Mouse (Mus musculus) lung, adult 2 months (tissue): Measurements from ENCODE around the gene Zfp488. TPM values are rescaled to one million over a fixed set of nuclear protein-coding genes. Genes with fewer than 3 reads are reported as not detected.

Experiments used
- DNase-seq: peaks from one replicate; pipeline ENCODE4 v3.0.0; 2022
- H3K4me1 ChIP-seq: fragments of 200-500 bp; 2 replicates; pipeline ENCODE4 v1.6.1; 2011; ENCODE audit warnings: low read length; ENCODE audit not compliant: control insufficient read depth, insufficient read depth
- H3K4me3 ChIP-seq: fragments of 200-500 bp; replicated peaks from 2 replicates; pipeline ENCODE3; 2011; ENCODE audit warnings: low read depth, mild to moderate bottlenecking, control low read depth, low read length; ENCODE audit errors: extremely low read depth
- CTCF ChIP-seq: fragments of 200-500 bp; IDR thresholded peaks from 2 replicates; pipeline ENCODE4 v1.5.1; 2011; ENCODE audit warnings: mild to moderate bottlenecking, low read length, control low read depth; ENCODE audit not compliant: insufficient read depth
- POLR2A ChIP-seq: fragments of 200-500 bp; IDR thresholded peaks from 2 replicates; pipeline ENCODE4 v1.6.1; 2011; ENCODE audit warnings: low read depth, mild to moderate bottlenecking, control low read depth, low read length, borderline replicate concordance; ENCODE audit errors: extremely low read depth
- WGBS: fragments of 180-500 bp; shearing (Covaris S2); methylation state at CpG from one replicate; pipeline ENCODE4 v1.1.7; 2018; 5-methylcytosine and 5-hydroxymethylcytosine counted together
- polyA plus RNA-seq: library from polyadenylated mRNA; depleted of rRNA; stranded (reverse); fragments of >200 nt; gene quantifications from 2 replicates; pipeline ENCODE4 v1.2.3, GENCODE M21; 2012

The Zfp488 gene
- polyA plus RNA-seq, 1 experiment, result not detected

DNA sequence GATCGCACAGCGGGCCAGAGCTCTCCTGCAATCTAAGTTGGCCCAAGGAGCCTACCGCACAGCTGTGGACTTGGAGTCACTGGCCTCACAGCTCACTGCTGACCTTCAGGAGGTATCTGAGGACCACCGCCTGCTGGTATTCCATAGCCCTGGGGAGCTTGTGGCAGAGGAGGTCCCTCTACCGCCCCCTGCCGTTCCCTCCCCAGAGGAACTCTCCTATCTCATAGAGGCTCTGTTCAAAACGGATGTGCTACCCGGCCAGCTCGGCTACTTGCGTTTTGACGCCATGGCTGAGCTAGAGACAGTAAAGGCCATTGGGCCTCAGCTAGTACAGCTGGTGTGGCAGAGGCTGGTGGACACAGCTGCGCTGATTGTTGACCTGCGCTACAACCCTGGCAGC, 22.5 kb downstream of the Zfp488 start:
- Histone ChIP-seq H3K4me3 (no peak overlapping the region), H3K4me1 (no peaks in the 10 kb centered on the region)
- 75% methylated on average over 13 of the region's 13 CpGs for WGBS
- TF ChIP-seq POLR2A (no peak), CTCF (no peak)
- no peak for DNase-seq

DNA sequence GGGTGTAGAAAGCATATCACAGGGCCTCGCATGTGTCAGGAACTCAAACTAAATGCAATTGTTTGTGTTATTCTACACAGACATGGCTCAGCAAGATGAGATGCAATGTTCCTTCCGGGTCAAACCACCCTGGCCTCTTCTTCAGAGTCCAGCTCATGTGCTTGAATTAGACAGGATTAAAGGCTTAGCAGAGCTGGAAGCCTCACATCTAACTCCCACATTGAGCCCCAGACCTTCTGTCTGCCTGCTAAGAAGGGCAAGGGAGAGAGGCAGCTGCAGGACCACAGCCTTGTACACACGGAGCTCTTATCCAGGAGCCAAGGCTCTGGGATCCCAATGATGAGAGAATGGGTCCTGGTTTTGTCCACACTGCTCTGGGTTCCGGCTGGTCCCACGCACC, 24.8 kb downstream of the Zfp488 start, which contains the start of gene Rbp3:
Rbp3 (plus strand) TSS at position 243 of the 400 bp plus-strand sequence.
- H3K4me1 ChIP-seq, result no peaks in the 10 kb centered on the region
- H3K4me3 ChIP-seq, result no peak within 1 kb of the TSS
- TF ChIP-seq POLR2A (no peak), CTCF (no peak)
- no peak for DNase-seq
- 82% methylated on average over 5 of the region's 5 CpGs for WGBS

DNA sequence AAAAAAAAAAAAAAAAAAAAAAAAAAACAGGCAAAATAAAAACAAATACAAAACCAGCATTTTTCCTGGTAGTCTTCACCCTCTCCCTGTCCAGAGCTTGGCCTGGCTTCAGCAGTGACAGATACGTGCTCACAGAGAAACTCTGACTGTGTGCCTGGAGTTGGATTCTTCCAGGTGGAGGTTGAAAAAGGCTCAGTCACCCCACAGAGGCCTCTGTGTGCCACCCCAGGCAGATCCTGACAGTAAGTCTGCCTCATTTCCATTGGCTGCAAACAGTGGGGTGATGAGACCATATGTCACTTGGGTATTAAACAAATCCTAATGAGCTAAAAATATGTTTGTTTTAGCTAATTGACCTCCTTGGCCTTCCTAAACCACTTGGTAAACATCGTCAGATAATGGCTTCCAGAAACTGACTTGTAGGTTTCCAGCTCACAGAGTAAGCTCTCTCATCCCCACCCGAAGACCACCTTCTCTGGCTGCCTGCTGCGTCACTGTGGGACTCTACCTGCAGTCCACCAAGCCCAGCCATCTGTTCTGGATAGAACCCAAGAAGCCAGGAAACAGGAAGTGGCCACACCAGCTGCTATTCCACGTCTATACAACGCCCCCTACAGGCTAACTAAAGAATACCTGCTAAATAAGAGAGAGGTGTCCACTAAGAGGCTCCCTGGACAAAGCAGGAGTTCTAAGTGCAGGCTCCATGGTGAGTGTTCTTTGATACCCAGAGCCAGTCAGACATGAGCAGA, 26.2 kb downstream of the Zfp488 start:
- 41% methylated on average over 6 of the region's 6 CpGs for WGBS
- TF ChIP-seq CTCF (no peak), POLR2A (no peak)

DNA sequence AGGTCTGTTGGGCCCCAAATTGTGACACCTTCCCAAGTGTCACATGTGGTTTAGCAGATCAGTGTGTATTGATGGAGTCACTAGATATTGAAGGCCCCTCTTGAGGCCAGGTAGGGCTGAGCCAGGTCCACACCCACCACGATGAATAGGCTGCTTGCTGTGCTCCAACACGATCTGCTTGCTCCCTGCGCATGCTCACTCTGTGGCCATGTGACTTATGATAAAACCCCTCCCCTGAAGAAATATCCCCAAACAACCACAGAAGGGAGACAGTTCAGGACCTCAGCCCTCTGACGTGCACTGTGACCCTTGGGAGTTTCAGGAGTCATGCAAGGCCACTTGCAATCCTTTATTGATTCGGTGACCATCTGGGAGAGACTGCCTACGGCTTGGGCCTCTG, 32.4 kb downstream of the Zfp488 start:
- H3K4me3 ChIP-seq, result no peak overlapping the region
- TF ChIP-seq CTCF (no peak), POLR2A (no peak)
- WGBS, result 66% methylated on average over 6 of the region's 6 CpGs
- H3K4me1 ChIP-seq, result no peaks in the 10 kb centered on the region
- no peak for DNase-seq

More for the DNA sequence above, 26.2 kb downstream of the Zfp488 start:
- H3K4me1 ChIP-seq, result no peaks in the 10 kb centered on the region
- no peak overlapping the region for H3K4me3 ChIP-seq
- DNase-seq, result no peak

DNA sequence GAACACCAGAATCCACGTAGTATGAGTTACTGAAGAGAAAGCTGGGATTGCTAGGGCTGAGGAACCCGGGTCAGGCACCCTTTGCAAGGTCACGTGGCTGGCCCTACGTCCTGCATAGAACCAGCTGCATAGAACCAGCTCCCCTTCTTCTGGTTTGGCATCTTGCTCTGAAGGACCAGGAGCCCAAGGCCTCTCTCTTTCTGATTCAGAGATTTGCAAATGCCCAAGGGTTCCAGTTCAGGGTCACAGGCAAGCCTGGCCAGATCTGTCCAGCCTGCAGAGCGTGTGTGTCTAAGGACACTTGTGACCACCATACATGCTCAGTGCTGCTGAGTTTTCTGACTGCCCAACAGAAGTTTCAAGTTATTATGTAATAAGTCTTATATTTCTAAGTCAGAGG, 36.3 kb downstream of the Zfp488 start:
- 67% methylated on average over 5 of the region's 5 CpGs for WGBS
- TF ChIP-seq POLR2A (no peak), CTCF (no peak)

DNA sequence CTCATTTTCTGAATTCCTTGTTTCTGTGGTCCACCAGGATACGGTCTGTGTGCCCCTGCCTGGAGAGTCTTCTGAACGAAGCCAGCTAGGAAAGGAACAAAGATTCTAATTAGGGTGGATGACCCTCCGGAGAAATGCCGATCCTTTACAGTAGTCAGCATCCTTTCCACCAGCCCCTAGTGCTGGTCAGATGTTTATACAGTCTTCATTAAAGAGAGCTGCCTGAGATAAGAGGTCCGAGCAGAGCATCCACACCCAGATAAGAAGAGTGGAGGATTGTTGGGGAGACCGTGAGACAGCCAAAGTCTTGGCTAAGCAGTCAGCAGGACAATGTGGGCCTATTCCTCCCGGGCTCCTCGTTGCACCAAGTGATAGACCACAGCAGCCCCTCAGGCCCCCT, 37.8 kb downstream of the Zfp488 start, which contains the start of gene Gdf2:
Gdf2 (plus strand) TSS at position 301 of the 400 bp plus-strand sequence.
- Histone ChIP-seq H3K4me3 (no peak within 1 kb of the TSS), H3K4me1 (no peaks in the 10 kb centered on the region)
- no peak for DNase-seq
- WGBS, result 44% methylated on average over 8 of the region's 8 CpGs
- TF ChIP-seq CTCF (no peak), POLR2A (no peak)

More for the DNA sequence above, 36.3 kb downstream of the Zfp488 start:
- no peak for DNase-seq
- H3K4me3 ChIP-seq, result no peak overlapping the region
- H3K4me1 ChIP-seq, result no peaks in the 10 kb centered on the region

DNA sequence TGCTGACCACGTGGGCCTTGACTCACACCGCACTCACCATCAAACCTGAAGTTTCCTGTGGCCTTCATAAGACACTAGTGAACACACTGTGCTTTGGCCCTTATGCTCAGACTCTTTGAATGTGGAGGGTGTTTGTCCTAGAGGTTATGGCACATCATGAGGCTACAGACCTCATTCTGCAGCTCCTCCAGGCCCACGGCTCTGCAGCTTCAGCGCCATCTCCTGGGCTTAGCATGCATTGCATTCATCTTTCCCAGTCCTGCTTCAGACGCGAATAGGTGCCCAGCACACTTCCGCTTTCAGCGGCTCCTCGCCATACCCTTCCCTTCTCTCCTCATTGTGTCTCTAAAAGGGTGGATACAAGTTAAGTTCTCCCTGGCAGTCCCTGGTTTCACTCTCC, 39.4 kb downstream of the Zfp488 start:
- H3K4me1 ChIP-seq, result no peaks in the 10 kb centered on the region
- TF ChIP-seq POLR2A, result no peak
- TF ChIP-seq CTCF, result peak; percentile 72
- 30% methylated on average over 9 of the region's 9 CpGs for WGBS
- peak; percentile 16 for DNase-seq
- no peak overlapping the region for H3K4me3 ChIP-seq

DNA sequence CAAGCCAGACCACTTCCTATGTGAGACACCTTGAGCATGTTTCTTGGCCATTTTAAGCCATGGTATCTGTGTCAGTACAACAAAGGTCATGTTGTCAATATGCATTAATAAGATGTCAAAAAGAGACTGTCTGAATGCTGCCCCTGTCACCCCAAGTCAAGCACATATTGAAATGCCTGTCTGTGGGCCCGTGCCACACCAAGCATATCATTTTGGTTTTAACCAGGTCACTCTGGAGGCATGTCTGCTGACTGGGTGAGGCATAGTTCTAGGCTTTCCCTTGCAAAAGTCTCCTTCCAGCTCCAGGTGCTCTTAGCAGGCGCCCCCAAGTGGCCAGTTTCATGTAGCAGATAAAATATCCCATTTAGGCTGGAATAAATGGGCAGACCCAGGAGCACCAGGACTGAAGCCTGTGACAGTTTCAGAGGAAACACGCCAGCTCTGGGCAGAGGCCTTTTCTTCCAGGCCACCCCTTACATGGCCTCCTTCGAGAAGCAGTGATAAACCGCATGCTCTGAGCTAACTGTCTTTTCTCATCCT, 44.7 kb downstream of the Zfp488 start:
- no peaks in the 10 kb centered on the region for H3K4me1 ChIP-seq
- WGBS, result 35% methylated on average over 5 of the region's 5 CpGs
- peak; percentile 21; the same call in 1 of the 2 replicates for TF ChIP-seq CTCF
- TF ChIP-seq POLR2A, result no peak
- DNase-seq, result peak; percentile 23
- H3K4me3 ChIP-seq, result no peak overlapping the region

DNA sequence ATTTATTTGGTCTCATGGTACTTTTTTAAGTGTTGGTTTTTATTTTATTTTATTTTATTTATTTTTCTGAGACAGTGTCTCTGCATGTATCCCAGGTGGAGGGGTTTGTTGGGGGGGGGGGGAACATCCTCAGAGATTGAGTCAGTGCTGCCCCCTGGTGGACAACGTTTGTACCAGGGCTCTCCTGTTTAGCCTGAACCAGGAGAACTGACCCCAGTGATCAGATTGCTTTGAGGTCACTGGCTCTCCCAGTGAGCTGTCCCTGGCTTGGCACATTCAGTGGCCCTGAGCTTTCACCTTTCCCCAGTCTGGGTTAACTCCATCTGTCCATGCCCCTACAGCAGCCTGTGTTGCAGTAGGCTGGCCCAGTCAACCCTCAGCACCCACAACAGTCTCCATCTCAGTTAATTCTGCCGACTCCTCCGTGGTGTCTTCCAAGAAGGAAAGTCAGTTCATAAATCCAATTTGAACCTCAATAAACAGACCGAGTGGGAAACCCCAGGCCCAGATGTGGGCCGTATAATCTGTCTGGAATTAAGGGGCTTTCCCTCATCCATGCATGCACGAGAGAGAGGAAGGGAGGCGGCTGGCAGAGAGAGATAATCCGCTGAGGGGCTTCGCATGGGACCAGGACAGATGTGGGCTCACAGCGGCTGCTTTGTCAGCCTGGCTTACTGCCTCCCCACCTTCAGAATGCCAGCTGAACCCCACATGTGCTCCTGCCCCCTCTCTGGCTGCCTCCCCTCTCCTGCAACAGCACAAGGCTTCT, 45.4 kb downstream of the Zfp488 start:
- TF ChIP-seq POLR2A (no peak), CTCF (peak; percentile 50)

More for the DNA sequence above, 45.4 kb downstream of the Zfp488 start:
- 49% methylated on average over 10 of the region's 10 CpGs for WGBS
- Histone ChIP-seq H3K4me3 (no peak overlapping the region), H3K4me1 (no peaks in the 10 kb centered on the region)
- DNase-seq, result peak; percentile 49
